Mouse (Mus musculus) liver, embryonic 12.5 days (tissue): ENCODE results near the gene Trmt5. TPM values are rescaled to one million over a fixed set of nuclear protein-coding genes. Genes with fewer than 3 reads are reported as not detected.

Experiments
- ATAC-seq: fragments of 200-750 bp; cut with Nextera tagmentation; 2 replicates; pipeline ENCODE4 v1.8.0; 2017; ENCODE audit warnings: moderate number of reproducible peaks, mild to moderate bottlenecking, moderate library complexity
- H3K27ac ChIP-seq: fragments of 300-500 bp; sonication (generic); 2 replicates; pipeline ENCODE4 v1.5.1; 2016; ENCODE audit warnings: mild to moderate bottlenecking
- H3K27me3 ChIP-seq: fragments of 300-500 bp; sonication (generic); replicated peaks from 2 replicates; pipeline ENCODE4 v1.6.1; 2016; ENCODE audit warnings: mild to moderate bottlenecking, moderate library complexity
- H3K36me3 ChIP-seq: fragments of 300-500 bp; sonication (generic); 2 replicates; pipeline ENCODE4 v1.6.1; 2016; ENCODE audit warnings: mild to moderate bottlenecking, moderate library complexity
- H3K4me1 ChIP-seq: fragments of 300-500 bp; sonication (generic); 2 replicates; pipeline ENCODE4 v1.6.1; 2016
- H3K4me2 ChIP-seq: fragments of 300-500 bp; sonication (generic); 2 replicates; pipeline ENCODE4 v1.6.1; 2016; ENCODE audit warnings: mild to moderate bottlenecking, moderate library complexity
- H3K4me3 ChIP-seq: fragments of 300-500 bp; sonication (generic); 2 replicates; pipeline ENCODE4 v1.5.1; 2016; ENCODE audit warnings: mild to moderate bottlenecking, moderate library complexity
- H3K9ac ChIP-seq: fragments of 300-500 bp; sonication (generic); 2 replicates; pipeline ENCODE4 v1.6.1; 2016; ENCODE audit warnings: mild to moderate bottlenecking, moderate library complexity
- H3K9me3 ChIP-seq: fragments of 300-500 bp; sonication (generic); replicated peaks from 2 replicates; pipeline ENCODE4 v1.6.1; 2016; ENCODE audit warnings: mild to moderate bottlenecking, moderate library complexity
- WGBS: fragments of 180-500 bp; shearing (Covaris S2); methylation state at CpG from one replicate; pipeline ENCODE4 v1.1.7; 2016; ENCODE audit not compliant: insufficient replicate concordance; 5-methylcytosine and 5-hydroxymethylcytosine counted together
- polyA plus RNA-seq: library from polyadenylated mRNA; unstranded; fragments of >200 nt; fragmentation: Nextera tagmentation; extraction: Ambion mirVana; gene quantifications from 2 replicates; pipeline ENCODE4 v1.2.1, GENCODE M21; 2016

The Trmt5 gene
- polyA plus RNA-seq, 1 experiment from 2014 or later, result 13.1 TPM

GRCm38 (mm10) chr12:73266597-73266996 lies 19.9 kb downstream of the Trmt5 start:
- no peak overlapping the region for H3K9ac ChIP-seq
- H3K27me3 ChIP-seq, result no peaks in the 10 kb centered on the region
- no peak overlapping the region for H3K4me3 ChIP-seq
- H3K4me2 ChIP-seq, result no peak overlapping the region
- WGBS, result 68% methylated on average over 1 of the region's 1 CpGs
- no peak for ATAC-seq
- no peak overlapping the region for H3K27ac ChIP-seq
- H3K36me3 ChIP-seq, result no peaks in the 10 kb centered on the region
- H3K4me1 ChIP-seq, result no peaks in the 10 kb centered on the region
- no peaks in the 10 kb centered on the region for H3K9me3 ChIP-seq

GRCm38 (mm10) chr12:73265381-73265978 lies 21.0 kb downstream of the Trmt5 start:
- Histone ChIP-seq H3K4me2 (no peak overlapping the region), H3K27ac (no peak overlapping the region), H3K4me1 (no peaks in the 10 kb centered on the region), H3K27me3 (no peaks in the 10 kb centered on the region), H3K9me3 (no peaks in the 10 kb centered on the region), H3K4me3 (no peak overlapping the region), H3K36me3 (no peaks in the 10 kb centered on the region), H3K9ac (no peak overlapping the region)
- WGBS, result 73% methylated on average over 3 of the region's 3 CpGs
- ATAC-seq, result no peak

- 81% methylated on average over 1 of the region's 1 CpGs for WGBS
- Histone ChIP-seq H3K9me3 (no peaks in the 10 kb centered on the region), H3K27ac (no peak overlapping the region), H3K27me3 (no peaks in the 10 kb centered on the region), H3K36me3 (no peaks in the 10 kb centered on the region), H3K9ac (no peak overlapping the region), H3K4me1 (no peaks in the 10 kb centered on the region), H3K4me2 (no peak overlapping the region), H3K4me3 (no peak overlapping the region)
- ATAC-seq, result no peak
Observed at GRCm38 (mm10) chr12:73260339-73260738, 26.2 kb downstream of the Trmt5 start.

- Histone ChIP-seq H3K9me3 (no peaks in the 10 kb centered on the region), H3K36me3 (no peaks in the 10 kb centered on the region), H3K27ac (no peak overlapping the region), H3K4me3 (no peak overlapping the region), H3K4me1 (no peaks in the 10 kb centered on the region), H3K9ac (no peak overlapping the region), H3K27me3 (no peaks in the 10 kb centered on the region), H3K4me2 (no peak overlapping the region)
- no peak for ATAC-seq
- WGBS, result 79% methylated on average over 6 of the region's 6 CpGs
Observed at GRCm38 (mm10) chr12:73259269-73259668, 27.2 kb downstream of the Trmt5 start.

- no peak overlapping the region for H3K4me3 ChIP-seq
- ATAC-seq, result no peak
- H3K27me3 ChIP-seq, result no peaks in the 10 kb centered on the region
- H3K4me2 ChIP-seq, result no peak overlapping the region
- no peaks in the 10 kb centered on the region for H3K4me1 ChIP-seq
- no peak overlapping the region for H3K27ac ChIP-seq
- H3K9me3 ChIP-seq, result no peaks in the 10 kb centered on the region
- WGBS, result 67% methylated on average over 2 of the region's 2 CpGs
- no peaks in the 10 kb centered on the region for H3K36me3 ChIP-seq
- H3K9ac ChIP-seq, result no peak overlapping the region
Observed at GRCm38 (mm10) chr12:73255006-73255405, 31.5 kb downstream of the Trmt5 start.

- H3K4me3 ChIP-seq, result no peak overlapping the region
- no peaks in the 10 kb centered on the region for H3K4me1 ChIP-seq
- WGBS, result 78% methylated on average over 5 of the region's 5 CpGs
- no peaks in the 10 kb centered on the region for H3K27me3 ChIP-seq
- no peaks in the 10 kb centered on the region for H3K9me3 ChIP-seq
- no peak overlapping the region for H3K9ac ChIP-seq
- no peak for ATAC-seq
- H3K4me2 ChIP-seq, result no peak overlapping the region
- no peak overlapping the region for H3K27ac ChIP-seq
- no peaks in the 10 kb centered on the region for H3K36me3 ChIP-seq
Observed at GRCm38 (mm10) chr12:73245687-73246086, 40.8 kb downstream of the Trmt5 start.

- no peak for ATAC-seq
Observed at GRCm38 (mm10) chr12:73241960-73242359, 44.5 kb downstream of the Trmt5 start.

GRCm38 (mm10) chr12:73232586-73232985 lies 53.9 kb downstream of the Trmt5 start:
- WGBS, result 82% methylated on average over 2 of the region's 2 CpGs
- H3K27me3 ChIP-seq, result no peaks in the 10 kb centered on the region
- no peak overlapping the region for H3K4me3 ChIP-seq
- H3K27ac ChIP-seq, result no peak overlapping the region
- no peaks in the 10 kb centered on the region for H3K36me3 ChIP-seq
- H3K4me2 ChIP-seq, result no peak overlapping the region
- no peak for ATAC-seq
- H3K9me3 ChIP-seq, result no peaks in the 10 kb centered on the region
- no peaks in the 10 kb centered on the region for H3K4me1 ChIP-seq
- H3K9ac ChIP-seq, result no peak overlapping the region

More at GRCm38 (mm10) chr12:73241960-73242359, 44.5 kb downstream of the Trmt5 start:
- 82% methylated on average over 10 of the region's 10 CpGs for WGBS
- no peak overlapping the region for H3K4me3 ChIP-seq
- H3K27me3 ChIP-seq, result no peaks in the 10 kb centered on the region
- no peak overlapping the region for H3K9ac ChIP-seq
- no peaks in the 10 kb centered on the region for H3K4me1 ChIP-seq
- no peak overlapping the region for H3K4me2 ChIP-seq
- no peaks in the 10 kb centered on the region for H3K9me3 ChIP-seq
- no peaks in the 10 kb centered on the region for H3K36me3 ChIP-seq
- no peak overlapping the region for H3K27ac ChIP-seq

- H3K9me3 ChIP-seq, result no peaks in the 10 kb centered on the region
- H3K36me3 ChIP-seq, result no peaks in the 10 kb centered on the region
- no peaks in the 10 kb centered on the region for H3K4me1 ChIP-seq
- no peaks in the 10 kb centered on the region for H3K27me3 ChIP-seq
- no peak overlapping the region for H3K4me3 ChIP-seq
- ATAC-seq, result no peak
- H3K4me2 ChIP-seq, result no peak overlapping the region
- H3K9ac ChIP-seq, result no peak overlapping the region
- H3K27ac ChIP-seq, result no peak overlapping the region
Observed at GRCm38 (mm10) chr12:73231552-73231951, 55.0 kb downstream of the Trmt5 start.

- Histone ChIP-seq H3K27me3 (no peaks in the 10 kb centered on the region), H3K9me3 (no peaks in the 10 kb centered on the region), H3K4me1 (no peaks in the 10 kb centered on the region)
Observed at GRCm38 (mm10) chr12:73230196-73230595, 56.3 kb downstream of the Trmt5 start.

More at GRCm38 (mm10) chr12:73230196-73230595, 56.3 kb downstream of the Trmt5 start:
- H3K4me2 ChIP-seq, result no peak overlapping the region
- H3K9ac ChIP-seq, result no peak overlapping the region
- H3K27ac ChIP-seq, result no peak overlapping the region
- no peak for ATAC-seq
- H3K36me3 ChIP-seq, result no peaks in the 10 kb centered on the region
- no peak overlapping the region for H3K4me3 ChIP-seq

Other genes starting within 250 kb of the Trmt5 start
- 0.19 and 1.1 TPM in 2 replicates for gene Six1, start 232.8 kb downstream of the Trmt5 start, polyA plus RNA-seq
- gene Six4, start 173.3 kb downstream of the Trmt5 start, polyA plus RNA-seq, result 0.18 and 0.29 TPM in 2 replicates
- 14.1 and 16.7 TPM in 2 replicates for gene Mnat1, start 163.0 kb downstream of the Trmt5 start, polyA plus RNA-seq
- 3.5 and 3.6 TPM in 2 replicates for gene Slc38a6, start 69 bp upstream of the Trmt5 start, polyA plus RNA-seq